Mouse (Mus musculus): Measurements from ENCODE around the gene Arhgef38.

DNA sequence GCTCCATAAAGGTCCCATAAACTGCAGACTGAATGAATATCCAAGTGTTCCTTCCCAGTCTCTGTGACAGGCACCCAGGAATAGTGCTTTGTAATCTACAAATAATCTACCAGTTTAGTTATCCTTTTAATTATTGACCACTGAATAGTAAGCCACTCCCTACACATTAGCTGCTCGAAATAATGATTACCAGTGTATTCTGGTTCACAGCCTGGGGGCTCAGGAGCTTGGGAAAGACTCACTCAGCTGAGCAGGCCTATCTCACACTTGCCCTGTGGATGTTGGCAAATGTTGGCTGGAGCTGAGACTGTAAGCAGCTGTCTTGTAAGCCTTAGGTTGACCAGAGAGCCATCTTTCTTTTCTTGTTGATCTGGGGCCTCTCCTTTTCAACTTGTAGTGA, 7.2 kb upstream of the Arhgef38 start:
- no peak for TF ChIP-seq EP300 (IDR thresholded peaks at IDR 0.05; ENCODE audit: low read depth)
- no peak for TF ChIP-seq CTCF (IDR thresholded peaks at IDR 0.05; ENCODE audit: low read depth)

All from heart, postnatal 0 days (tissue).